Mouse (Mus musculus) spleen, adult 2 months (tissue): ENCODE results near the gene Nfyb.

Experiments
- CTCF ChIP-seq: fragments of 200-500 bp; IDR thresholded peaks from 2 replicates; pipeline ENCODE4 v1.5.1; 2011; ENCODE audit warnings: mild to moderate bottlenecking, inconsistent platforms; ENCODE audit not compliant: insufficient read depth, insufficient read length, insufficient replicate concordance; ENCODE audit errors: extremely low read depth
- POLR2A ChIP-seq: fragments of 200-500 bp; IDR thresholded peaks from 2 replicates; pipeline ENCODE4 v1.6.1; 2011; ENCODE audit warnings: low read depth, low read length, inconsistent platforms

- TF ChIP-seq POLR2A: no peak
- no peak for TF ChIP-seq CTCF
Measured at GRCm38 (mm10) chr10:82770713-82771112, 6.8 kb upstream of the Nfyb start.
